Mouse (Mus musculus): ENCODE data around the gene Trap1. TPM values are rescaled to one million over a fixed set of nuclear protein-coding genes. Genes with fewer than 3 reads are reported as not detected.

Trap1 gene
- polyA plus RNA-seq (2014; fragmentation: Illumina TruSeq; extraction: RNeasy Lipid Tissue Mini Kit (QIAGEN cat#74804); ENCODE audit: low read depth, low replicate concordance) = 83.5 TPM

DNA sequence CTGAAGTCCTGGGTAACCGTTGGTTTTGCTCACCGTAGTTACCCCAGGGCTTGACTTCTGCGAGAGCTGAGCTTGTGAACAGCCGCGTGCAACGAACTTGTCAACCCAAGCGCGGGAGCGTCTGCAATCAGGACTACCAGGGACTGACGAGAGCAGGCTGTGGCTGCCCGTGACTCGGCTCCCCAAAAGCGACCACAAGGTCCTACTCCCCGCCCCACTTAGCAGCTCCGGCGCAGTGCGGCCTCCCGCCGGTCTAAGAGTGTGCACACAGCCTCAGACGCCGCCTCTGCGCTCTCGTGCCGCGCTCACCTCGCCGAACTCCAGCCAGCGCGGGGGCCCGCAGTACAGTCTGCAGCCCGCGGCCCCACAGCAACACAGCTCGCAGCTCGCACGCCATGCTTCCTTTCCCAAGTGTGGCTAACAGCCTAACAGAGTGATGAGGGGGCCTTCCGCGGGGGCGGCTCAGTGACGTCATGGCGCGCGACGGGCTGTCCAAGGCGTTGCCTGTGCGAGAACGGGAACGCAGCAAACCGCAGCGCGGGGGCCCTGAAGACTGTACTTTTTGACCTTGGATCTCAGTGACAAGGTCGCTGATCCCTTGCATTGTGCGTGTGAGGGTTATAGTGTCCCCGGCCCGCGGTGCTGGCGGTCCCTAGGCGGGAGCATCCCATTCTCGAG, at the start of gene Trap1:
Gene Trap1 (minus strand): TSS at position 444 of the 678 bp plus-strand sequence.

DNA sequence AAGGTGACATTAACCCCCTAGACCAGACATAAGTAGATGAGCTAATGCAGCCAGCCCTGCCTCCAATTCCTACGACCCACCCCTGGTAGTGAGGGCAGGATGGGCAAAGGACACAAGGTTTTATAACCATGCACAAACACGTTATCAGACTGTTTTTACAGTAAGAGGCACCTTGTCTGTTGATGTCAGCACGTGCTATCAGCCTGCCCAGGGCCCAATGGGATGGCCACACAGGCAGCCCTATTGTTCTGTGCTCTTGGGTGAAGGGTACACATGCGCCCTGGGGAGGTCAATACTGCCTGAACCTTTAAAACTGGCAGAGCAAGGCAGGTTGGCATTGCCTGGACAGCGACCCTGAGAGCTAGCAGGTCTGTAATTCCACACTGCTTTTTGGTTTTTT, 40.8 kb downstream of the Trap1 start, which contains the start of gene Dnase1:
Gene Dnase1 (plus strand): TSS at position 136 of the 400 bp plus-strand sequence.

GRCm38 (mm10) chr16:4003489-4004398, 73.9 kb downstream of the Trap1 start, which contains the start of gene Slx4:
TSS of gene Slx4 (minus strand) at chr16:4003770.

Other genes starting within 250 kb of the Trap1 start
- not detected for gene Olfr15, start 246.9 kb downstream of the Trap1 start, polyA plus RNA-seq (2014; fragmentation: Illumina TruSeq; extraction: RNeasy Lipid Tissue Mini Kit (QIAGEN cat#74804); ENCODE audit: low read depth, low replicate concordance)
- gene Zfp174, start 230.6 kb downstream of the Trap1 start, polyA plus RNA-seq (2014; fragmentation: Illumina TruSeq; extraction: RNeasy Lipid Tissue Mini Kit (QIAGEN cat#74804); ENCODE audit: low read depth, low replicate concordance) = 34.5 TPM
- gene Naa60, start 205.5 kb downstream of the Trap1 start, polyA plus RNA-seq (2014; fragmentation: Illumina TruSeq; extraction: RNeasy Lipid Tissue Mini Kit (QIAGEN cat#74804); ENCODE audit: low read depth, low replicate concordance) = 202 TPM
- 29.4 TPM for gene Zfp597, start 193.3 kb downstream of the Trap1 start, polyA plus RNA-seq (2014; fragmentation: Illumina TruSeq; extraction: RNeasy Lipid Tissue Mini Kit (QIAGEN cat#74804); ENCODE audit: low read depth, low replicate concordance)
- gene Gm20695, start 193.2 kb downstream of the Trap1 start, polyA plus RNA-seq (2014; fragmentation: Illumina TruSeq; extraction: RNeasy Lipid Tissue Mini Kit (QIAGEN cat#74804); ENCODE audit: low read depth, low replicate concordance) = 1.4 TPM
- not detected for gene 1700037C18Rik, start 169.1 kb downstream of the Trap1 start, polyA plus RNA-seq (2014; fragmentation: Illumina TruSeq; extraction: RNeasy Lipid Tissue Mini Kit (QIAGEN cat#74804); ENCODE audit: low read depth, low replicate concordance)
- 30.6 TPM for gene Cluap1, start 169.0 kb downstream of the Trap1 start, polyA plus RNA-seq (2014; fragmentation: Illumina TruSeq; extraction: RNeasy Lipid Tissue Mini Kit (QIAGEN cat#74804); ENCODE audit: low read depth, low replicate concordance)
- 2.0 TPM for gene Nlrc3, start 101.2 kb downstream of the Trap1 start, polyA plus RNA-seq (2014; fragmentation: Illumina TruSeq; extraction: RNeasy Lipid Tissue Mini Kit (QIAGEN cat#74804); ENCODE audit: low read depth, low replicate concordance)
- gene Slx4, start 74.1 kb downstream of the Trap1 start, polyA plus RNA-seq (2014; fragmentation: Illumina TruSeq; extraction: RNeasy Lipid Tissue Mini Kit (QIAGEN cat#74804); ENCODE audit: low read depth, low replicate concordance) = 14.1 TPM
- gene Dnase1, start 40.9 kb downstream of the Trap1 start, polyA plus RNA-seq (2014; fragmentation: Illumina TruSeq; extraction: RNeasy Lipid Tissue Mini Kit (QIAGEN cat#74804); ENCODE audit: low read depth, low replicate concordance) = not detected
- 13.5 TPM for gene Crebbp, start 136.2 kb upstream of the Trap1 start, polyA plus RNA-seq (2014; fragmentation: Illumina TruSeq; extraction: RNeasy Lipid Tissue Mini Kit (QIAGEN cat#74804); ENCODE audit: low read depth, low replicate concordance)

All from adrenal gland, adult 10 weeks (tissue).